Mouse (Mus musculus) erythroblast, embryonic 14.5 days (primary cell): ENCODE data around the gene Gpc4.

Experiments
- GATA1 ChIP-seq: IDR thresholded peaks from 2 replicates; pipeline ENCODE4 v1.6.1; 2012; ENCODE audit warnings: low read length, inconsistent platforms, mixed read lengths
- TAL1 ChIP-seq: IDR thresholded peaks from 3 replicates; pipeline ENCODE4 v1.6.1; 2012; ENCODE audit warnings: low read length, inconsistent platforms, mixed read lengths

- TF ChIP-seq TAL1 (no peak), GATA1 (no peak)
Measured at GRCm38 (mm10) chrX:52163418-52164133, 1.5 kb downstream of the Gpc4 start.
